Mouse (Mus musculus): ENCODE data around the gene Mmp14. TPM values are rescaled to one million over a fixed set of nuclear protein-coding genes. Genes with fewer than 3 reads are reported as not detected.

Mmp14 gene
- total and polyA plus RNA-seq, 3 experiments: 36.2 to 192 (median 39.9) TPM

DNA sequence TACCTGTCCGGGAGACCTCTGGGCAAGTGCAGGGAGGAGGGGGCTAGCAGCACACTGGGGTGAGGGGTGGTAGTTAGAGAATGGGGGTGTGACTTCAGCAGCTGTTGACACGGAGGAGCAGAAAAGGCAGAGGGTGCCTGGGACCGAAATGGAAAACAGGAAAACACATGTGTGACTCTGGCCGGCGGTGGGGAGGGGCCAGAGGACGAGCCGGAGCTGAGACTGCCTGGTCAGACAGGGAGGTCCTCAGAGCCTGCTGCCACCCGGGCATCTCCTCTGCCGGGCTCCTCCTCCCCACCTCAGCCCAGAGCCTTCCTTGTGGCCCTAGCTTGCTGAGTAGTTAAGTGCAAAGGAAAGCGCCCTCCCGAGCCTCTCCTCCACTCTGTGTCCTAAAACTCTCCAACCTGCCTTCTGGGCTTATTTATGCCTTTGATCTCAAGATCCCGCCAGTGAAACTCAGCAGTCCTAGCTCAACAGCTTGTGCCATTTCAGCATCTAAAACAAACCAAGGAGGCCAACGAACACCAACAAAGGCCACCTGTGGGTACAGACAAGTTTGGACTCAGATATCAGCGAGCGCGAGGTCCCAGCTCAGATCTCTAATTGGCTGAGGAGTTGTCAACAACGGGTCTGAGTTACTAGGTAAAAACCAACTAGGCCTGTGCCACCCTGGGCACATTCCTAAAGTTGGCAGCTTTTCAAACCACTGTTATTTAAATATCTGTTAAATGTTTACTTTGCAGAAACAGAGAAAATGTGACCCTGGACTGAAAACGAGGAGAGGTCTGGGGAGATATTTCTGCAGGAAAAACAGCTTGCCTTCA lies 17.3 kb upstream of the Mmp14 start:
- DNase-seq: no peak

DNA sequence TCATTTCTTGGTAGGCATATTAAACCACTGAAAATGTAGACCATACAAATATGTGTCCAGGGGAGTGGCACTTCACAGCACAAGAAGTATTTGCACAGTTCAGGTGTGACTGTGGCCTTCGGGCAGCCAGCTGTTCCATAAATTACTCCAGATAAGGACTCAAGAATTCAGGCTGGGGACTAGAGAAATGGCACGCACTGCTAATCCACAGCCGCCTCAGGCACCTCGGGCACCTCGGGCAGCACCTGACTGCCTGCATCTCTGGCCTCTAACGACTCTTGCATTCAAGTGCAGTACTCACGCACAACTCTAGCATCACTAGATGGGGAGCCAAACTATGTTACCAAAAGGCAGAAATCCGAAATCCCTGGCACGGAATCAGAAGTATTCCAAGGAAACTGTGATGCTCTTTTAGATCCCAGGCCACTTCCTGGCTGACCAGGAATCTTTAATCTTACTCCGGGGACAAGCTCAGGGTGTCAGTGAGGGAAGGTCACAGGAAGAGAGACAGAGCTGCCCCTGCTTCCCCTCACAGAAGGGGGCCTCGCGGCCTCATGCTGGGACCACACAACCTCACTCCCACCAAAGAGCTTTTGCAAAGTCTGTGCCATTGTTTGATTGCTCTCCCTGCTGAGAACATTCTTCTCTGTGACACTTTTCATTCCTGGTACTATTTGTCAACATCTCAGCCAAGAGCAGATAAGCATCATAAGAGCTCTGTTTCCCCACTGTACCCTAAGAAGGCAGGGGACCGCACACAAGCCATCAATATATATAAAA lies 16.0 kb upstream of the Mmp14 start:
- DNase-seq: no peak

GRCm38 (mm10) chr14:54416229-54416775 lies 15.1 kb upstream of the Mmp14 start:
- DNase-seq: no peak

- DNase-seq: no peak
These were observed 14.6 kb upstream of the Mmp14 start for GRCm38 (mm10) chr14:54416830-54417229.

DNA sequence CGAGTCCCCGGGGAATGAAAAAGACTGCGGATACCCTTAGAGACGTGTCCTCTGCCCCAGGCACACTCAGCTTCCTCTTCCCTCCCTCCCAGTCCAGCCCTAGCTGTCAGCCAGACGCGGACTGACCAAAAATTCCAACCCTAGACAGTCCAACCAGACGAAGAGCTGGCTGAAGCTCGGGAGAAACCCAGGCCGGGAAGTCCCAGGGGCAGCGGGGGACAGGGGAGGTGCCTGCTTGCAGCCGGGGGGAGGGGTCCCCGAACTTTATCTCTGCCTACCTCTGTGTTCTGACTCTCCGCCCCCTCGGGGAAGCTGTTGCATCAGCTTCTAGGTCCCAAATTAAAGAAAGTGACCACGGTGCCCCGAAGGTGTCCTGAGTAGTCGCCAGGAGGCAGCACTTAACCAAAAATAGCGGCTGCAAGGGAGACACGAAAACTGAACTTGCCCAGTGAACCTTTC lies 13.8 kb upstream of the Mmp14 start, which contains the start of gene Slc7a7:
Slc7a7 (minus strand) TSS at position 158 of the 459 bp plus-strand sequence.
- DNase-seq: no peak

GRCm38 (mm10) chr14:54421014-54421413 lies 10.4 kb upstream of the Mmp14 start:
- DNase-seq: peak; percentile 15

- peak; percentile 32 for DNase-seq
These were observed 8.0 kb upstream of the Mmp14 start for GRCm38 (mm10) chr14:54423406-54423805.

GRCm38 (mm10) chr14:54424634-54425033 lies 6.8 kb upstream of the Mmp14 start:
- no peak for DNase-seq

DNA sequence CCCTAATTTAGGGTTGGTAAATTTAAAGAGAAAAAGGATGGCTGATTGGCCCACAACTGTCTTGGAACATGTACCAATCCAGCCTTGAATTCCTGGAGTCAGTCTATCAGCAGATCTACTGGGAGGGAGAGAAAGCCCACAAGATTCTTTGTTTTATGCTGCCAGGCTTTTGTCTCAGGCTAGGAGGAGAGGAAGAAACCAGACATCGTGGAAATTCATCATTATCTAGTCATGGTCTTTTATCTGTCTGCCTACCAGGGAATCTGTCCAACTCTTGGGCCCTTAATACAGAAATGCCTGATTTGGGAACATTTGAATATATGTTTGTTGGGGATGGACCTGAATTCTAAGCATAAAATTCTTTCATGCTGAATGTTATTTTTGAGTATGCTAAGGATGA lies 5.9 kb upstream of the Mmp14 start:
- peak; percentile 0 for DNase-seq

DNA sequence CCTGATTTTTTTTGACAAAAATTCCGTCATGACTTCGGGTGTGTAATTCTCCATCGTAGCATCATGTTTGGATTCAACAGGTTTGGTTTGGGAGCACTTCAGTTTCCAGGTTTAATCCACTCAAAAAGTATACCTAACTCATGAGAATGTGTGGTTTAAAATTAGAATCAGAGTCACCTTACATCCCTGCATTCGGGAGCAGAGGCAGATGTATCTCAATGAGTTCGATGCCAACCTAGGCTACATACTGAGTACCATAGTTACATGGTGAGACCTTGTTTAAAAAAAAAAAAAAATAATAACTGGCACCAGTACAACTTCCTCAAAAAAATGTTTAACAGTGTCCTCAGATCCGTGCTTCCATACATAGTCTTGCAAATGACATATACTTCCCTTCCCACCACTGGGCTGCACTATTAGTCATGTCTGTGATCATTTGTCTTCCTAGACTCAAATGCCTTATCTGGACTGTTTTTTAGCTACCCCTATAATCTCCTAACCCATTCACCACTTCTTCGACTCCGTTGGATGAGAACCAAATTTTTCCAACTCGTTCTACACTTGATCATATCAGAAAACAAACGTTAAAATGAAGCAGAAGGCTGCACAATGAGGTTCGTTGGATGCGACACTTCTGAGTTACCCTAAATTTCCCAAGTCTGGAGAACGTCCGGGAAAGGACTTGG lies 5.3 kb upstream of the Mmp14 start:
- DNase-seq: no peak

DNA sequence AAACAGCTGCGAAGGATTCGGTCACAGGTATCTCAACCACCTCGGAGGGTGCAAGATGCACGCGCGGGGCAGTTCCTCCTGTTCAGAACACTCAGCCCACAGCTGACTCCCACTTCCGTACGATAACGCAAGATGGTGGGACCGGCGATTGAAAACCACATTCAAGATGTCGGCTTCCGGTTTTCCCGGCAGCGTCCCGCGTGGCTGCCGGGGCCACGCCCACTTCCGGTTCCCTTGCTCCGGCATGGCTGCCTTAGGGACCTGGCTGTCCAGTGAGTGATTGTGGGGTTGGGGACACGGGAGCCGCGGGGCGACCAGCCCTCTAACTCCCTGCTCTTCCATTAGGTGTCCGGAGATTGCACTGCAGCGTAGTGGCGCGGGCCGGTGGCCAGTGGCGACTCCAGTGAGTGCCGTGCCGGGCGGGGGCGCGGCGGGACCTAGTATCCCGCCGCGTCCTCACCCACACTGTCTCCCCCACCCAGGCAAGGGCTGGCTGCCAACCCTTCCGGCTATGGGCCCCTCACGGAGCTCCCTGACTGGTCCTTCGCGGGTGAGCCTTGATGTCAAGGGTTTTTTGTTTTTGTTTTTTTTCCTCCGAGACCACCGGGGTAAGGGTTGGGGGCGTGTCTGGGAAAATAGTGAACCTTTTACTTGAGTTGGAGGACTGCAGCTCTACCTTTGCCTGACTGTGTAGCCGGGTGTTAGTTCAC lies 4.6 kb upstream of the Mmp14 start, which contains the start of gene Mrpl52:
Mrpl52 (plus strand) TSS at position 221 of the 710 bp plus-strand sequence.
- peak; percentile 95 for DNase-seq

GRCm38 (mm10) chr14:54427696-54428095 lies 3.7 kb upstream of the Mmp14 start:
- no peak for DNase-seq

DNA sequence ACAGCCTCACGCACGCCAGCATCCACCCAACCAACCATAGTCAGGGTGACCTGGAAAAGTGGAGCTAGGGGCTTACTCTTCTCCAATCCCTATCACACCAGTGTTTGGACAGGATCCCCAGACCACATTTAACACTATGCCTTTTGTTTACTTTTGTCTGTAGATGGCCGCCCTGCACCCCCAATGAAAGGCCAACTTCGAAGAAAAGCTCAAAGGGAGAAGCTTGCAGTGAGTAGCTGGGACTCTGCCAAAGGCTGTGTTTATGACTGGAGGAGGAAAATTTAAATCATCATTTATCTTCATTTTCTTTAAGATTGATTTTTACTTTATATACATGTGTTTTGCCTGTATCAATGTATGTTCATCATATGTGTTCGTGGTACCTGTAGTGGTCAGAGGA lies 3.0 kb upstream of the Mmp14 start:
- DNase-seq: no peak

DNA sequence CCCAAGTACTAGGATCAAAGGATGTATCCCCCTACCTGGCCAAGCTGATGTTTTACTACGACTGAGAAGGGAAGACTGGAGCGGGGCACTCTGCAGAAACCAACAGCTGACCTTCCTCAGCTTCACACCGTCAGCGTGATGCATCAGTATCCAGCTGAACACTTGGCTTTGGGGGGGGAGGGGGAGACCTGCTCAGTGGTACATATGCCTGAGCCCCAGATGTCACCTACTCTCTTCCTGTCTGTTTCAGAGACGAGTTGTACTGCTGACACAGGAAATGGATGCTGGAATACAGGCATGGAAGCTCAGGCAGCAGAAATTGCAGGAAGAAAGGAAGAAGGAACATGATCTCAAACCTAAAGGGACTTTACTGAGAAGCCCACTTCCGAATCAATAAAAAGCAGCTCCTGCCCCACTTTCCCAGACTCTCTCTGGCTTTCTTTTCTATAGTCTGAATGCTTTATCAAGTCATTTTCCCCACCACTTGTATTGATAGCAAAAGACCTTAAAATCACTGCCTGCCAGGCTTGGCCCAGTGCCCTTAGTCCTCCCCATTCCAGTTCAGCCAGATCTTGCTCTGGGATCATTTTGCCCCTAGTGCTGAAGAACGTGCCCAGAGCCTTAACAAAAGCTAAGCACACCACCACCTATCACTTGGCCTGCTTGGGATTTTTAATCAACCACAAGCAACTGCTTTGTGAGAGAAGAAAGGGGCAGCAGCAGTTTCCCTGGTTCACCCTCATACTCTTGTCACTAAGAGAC lies 1.9 kb upstream of the Mmp14 start:
- DNase-seq: no peak

- peak; percentile 46 for DNase-seq
These were observed 836 bp upstream of the Mmp14 start for GRCm38 (mm10) chr14:54430406-54431145.

- peak; percentile 75 for DNase-seq
These were observed 845 bp downstream of the Mmp14 start for GRCm38 (mm10) chr14:54432078-54432836.

DNA sequence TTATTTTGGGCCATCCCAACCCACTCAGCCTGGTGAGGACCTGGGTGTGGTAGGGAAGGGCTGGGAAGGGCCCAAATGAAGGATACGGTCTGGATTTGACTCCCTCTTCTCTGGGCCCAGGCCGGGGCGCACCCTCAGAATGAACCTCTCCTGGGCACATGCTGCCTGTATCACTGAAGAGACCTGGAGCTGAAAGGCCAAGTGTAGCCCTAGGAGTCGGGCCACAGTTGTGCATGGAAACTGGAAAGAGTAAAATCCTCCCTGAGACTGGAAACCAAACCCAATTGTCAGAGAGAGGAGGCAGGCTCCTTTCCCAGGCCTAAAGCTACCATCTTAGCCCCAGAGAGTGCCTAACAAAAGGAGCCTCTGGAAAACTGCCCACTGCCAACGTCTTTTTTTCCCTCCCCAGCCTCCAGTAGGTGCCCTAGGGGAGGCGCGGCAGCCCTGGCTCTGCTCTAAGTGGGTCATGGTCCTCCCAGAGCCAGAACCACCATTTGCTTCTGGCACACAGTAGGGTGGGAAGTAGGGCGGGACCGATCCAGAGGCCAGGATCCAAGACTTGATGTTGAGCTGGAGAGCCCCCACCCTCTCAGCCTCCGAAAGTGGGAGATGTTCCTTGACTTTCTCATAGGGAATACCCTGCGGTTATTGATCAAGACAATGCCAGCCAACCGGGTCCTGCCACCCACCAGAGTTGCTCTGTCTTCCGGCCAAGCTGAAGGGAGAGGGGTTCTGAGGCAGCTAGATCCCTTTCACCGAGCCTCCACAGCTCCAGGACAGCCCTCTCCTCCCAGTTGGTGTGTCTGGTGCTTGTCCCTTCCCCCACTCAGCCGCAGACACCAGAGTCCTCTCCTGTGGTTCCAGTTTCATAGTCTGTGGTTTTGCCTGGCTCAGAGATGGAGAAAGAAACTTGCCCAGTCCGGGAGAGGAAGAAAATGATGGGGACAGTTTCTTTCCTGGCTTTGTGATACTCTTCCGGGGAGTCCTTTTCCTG lies 1.7 kb downstream of the Mmp14 start:
- peak; percentile 70 for DNase-seq
